Mouse (Mus musculus) stomach, embryonic 16.5 days (tissue): ENCODE results near the gene Zfhx3. TPM values are rescaled to one million over a fixed set of nuclear protein-coding genes. Genes with fewer than 3 reads are reported as not detected.

Experiments
- ATAC-seq: fragments of 200-750 bp; cut with Nextera tagmentation; 2 replicates; pipeline ENCODE4 v1.8.0; 2017; ENCODE audit warnings: moderate number of reproducible peaks, moderate TSS enrichment; ENCODE audit not compliant: insufficient read depth, low FRiP score
- H3K27ac ChIP-seq: fragments of 300-500 bp; sonication (generic); 2 replicates; pipeline ENCODE4 v1.5.1; 2014; ENCODE audit warnings: low read length
- H3K27me3 ChIP-seq: fragments of 300-500 bp; sonication (generic); 2 replicates; pipeline ENCODE4 v1.6.1; 2014; ENCODE audit warnings: low read length, control low read depth, mixed read lengths; ENCODE audit not compliant: control insufficient read depth, insufficient read depth
- H3K36me3 ChIP-seq: fragments of 300-500 bp; sonication (generic); 2 replicates; pipeline ENCODE4 v1.6.1; 2014; ENCODE audit warnings: low read length; ENCODE audit not compliant: control insufficient read depth, insufficient read depth
- H3K4me1 ChIP-seq: fragments of 300-500 bp; sonication (generic); 2 replicates; pipeline ENCODE4 v1.6.1; 2014; ENCODE audit warnings: low read length, control low read depth, mixed read lengths; ENCODE audit not compliant: control insufficient read depth, insufficient read depth
- H3K4me2 ChIP-seq: fragments of 300-500 bp; sonication (generic); 2 replicates; pipeline ENCODE4 v1.6.1; 2014; ENCODE audit warnings: low read depth, low read length, mixed read lengths
- H3K4me3 ChIP-seq: fragments of 300-500 bp; sonication (generic); replicated peaks from 2 replicates; pipeline ENCODE4 v1.5.1; 2014; ENCODE audit warnings: mild to moderate bottlenecking, low read length
- H3K9ac ChIP-seq: fragments of 300-500 bp; sonication (generic); 2 replicates; pipeline ENCODE4 v1.6.1; 2014; ENCODE audit warnings: low read length
- H3K9me3 ChIP-seq: fragments of 300-500 bp; sonication (generic); replicated peaks from 2 replicates; pipeline ENCODE4 v1.6.1; 2016; ENCODE audit warnings: low read length, control low read depth; ENCODE audit not compliant: control insufficient read depth
- WGBS: fragments of 180-500 bp; shearing (Covaris S2); extraction: QIAGEN DNeasy Blood & Tissue Kit; methylation state at CpG from one replicate; pipeline ENCODE4 v1.1.7; 2014; 5-methylcytosine and 5-hydroxymethylcytosine counted together
- polyA plus RNA-seq: library from polyadenylated mRNA; unstranded; fragments of >200 nt; fragmentation: Nextera tagmentation; extraction: Ambion mirVana; gene quantifications from 2 replicates; pipeline ENCODE4 v1.2.1, GENCODE M21; 2015

Zfhx3 gene
- polyA plus RNA-seq, 1 experiment from 2014 or later = 10.9 TPM

GRCm38 (mm10) chr8:108741651-108742050 is 799.2 kb downstream of the Zfhx3 start:
- 60% methylated on average over 4 of the region's 4 CpGs for WGBS
- Histone ChIP-seq H3K4me1 (peaks cover 38% of the 10 kb centered on the region), H3K9me3 (no peaks in the 10 kb centered on the region), H3K27me3 (no peaks in the 10 kb centered on the region), H3K36me3 (no peaks in the 10 kb centered on the region), H3K27ac (no peak overlapping the region), H3K4me2 (no peak overlapping the region), H3K4me3 (no peak overlapping the region), H3K9ac (0 out of 2 replicates have a peak overlapping the region, but pooled peaks have one; percentile 20)
- no peak for ATAC-seq

DNA sequence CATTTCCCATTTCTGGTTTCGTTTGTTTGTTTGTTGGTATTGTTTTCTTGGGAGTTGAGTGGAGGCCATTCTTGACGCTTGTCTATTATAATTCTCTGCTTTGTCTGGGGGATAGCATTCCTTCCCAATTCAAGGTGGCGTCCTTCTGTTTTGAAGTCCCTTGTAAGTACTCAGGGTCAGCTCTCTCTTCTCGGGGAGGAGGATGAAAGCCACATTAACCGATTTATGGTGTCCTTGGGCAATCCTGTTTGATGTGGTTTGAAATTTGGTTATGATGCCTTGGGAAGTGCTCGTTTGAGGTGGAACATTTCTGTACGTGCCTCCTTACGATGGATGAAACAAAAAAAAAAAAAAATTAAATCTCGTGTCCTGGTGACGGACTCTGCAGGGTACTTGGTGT is 800.0 kb downstream of the Zfhx3 start:
- Histone ChIP-seq H3K9ac (no peak overlapping the region), H3K27me3 (no peaks in the 10 kb centered on the region), H3K27ac (no peak overlapping the region), H3K36me3 (no peaks in the 10 kb centered on the region), H3K4me3 (no peak overlapping the region), H3K4me2 (no peak overlapping the region), H3K9me3 (no peaks in the 10 kb centered on the region), H3K4me1 (peaks cover 30% of the 10 kb centered on the region)
- 86% methylated on average over 10 of the region's 10 CpGs for WGBS
- ATAC-seq = no peak

GRCm38 (mm10) chr8:108743238-108743637 is 800.8 kb downstream of the Zfhx3 start:
- 0 out of 2 replicates have a peak, but pooled peaks have one; percentile 56 for ATAC-seq
- WGBS = 53% methylated on average over 7 of the region's 7 CpGs

DNA sequence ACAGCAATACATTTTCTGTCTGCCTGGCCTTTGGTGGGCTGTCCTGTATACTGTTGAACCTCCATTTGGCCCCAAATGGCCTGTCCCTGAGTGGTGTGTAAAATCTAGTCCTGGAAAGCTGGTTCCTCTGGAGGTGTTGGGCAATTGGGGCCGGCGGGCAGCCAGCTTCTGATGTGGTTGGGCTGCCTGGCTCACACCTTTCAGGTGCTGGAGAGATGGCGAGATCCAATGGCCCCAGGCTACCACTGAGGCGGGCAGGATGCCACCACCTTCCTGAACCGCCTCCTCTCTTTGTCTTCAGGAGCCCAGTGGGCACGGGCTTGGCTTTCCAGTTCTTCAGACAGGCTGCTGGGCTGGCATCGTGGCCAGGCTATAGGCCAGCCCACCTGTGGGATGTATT is 803.1 kb downstream of the Zfhx3 start:
- WGBS = 85% methylated on average over 7 of the region's 7 CpGs
- Histone ChIP-seq H3K9me3 (no peaks in the 10 kb centered on the region), H3K36me3 (no peaks in the 10 kb centered on the region), H3K4me2 (no peak overlapping the region), H3K27me3 (no peaks in the 10 kb centered on the region), H3K4me3 (no peak overlapping the region), H3K27ac (no peak overlapping the region), H3K4me1 (peaks cover 42% of the 10 kb centered on the region), H3K9ac (no peak overlapping the region)
- no peak for ATAC-seq

More at GRCm38 (mm10) chr8:108743238-108743637, 800.8 kb downstream of the Zfhx3 start:
- no peaks in the 10 kb centered on the region for H3K9me3 ChIP-seq
- no peak overlapping the region for H3K9ac ChIP-seq
- H3K27ac ChIP-seq = no peak overlapping the region
- H3K27me3 ChIP-seq = no peaks in the 10 kb centered on the region
- H3K4me1 ChIP-seq = peaks cover 34% of the 10 kb centered on the region
- H3K36me3 ChIP-seq = no peaks in the 10 kb centered on the region
- H3K4me2 ChIP-seq = no peak overlapping the region
- H3K4me3 ChIP-seq = no peak overlapping the region

GRCm38 (mm10) chr8:108748095-108748494 is 805.7 kb downstream of the Zfhx3 start:
- no peak overlapping the region for H3K4me2 ChIP-seq
- H3K27ac ChIP-seq = no peak overlapping the region
- peaks cover 29% of the 10 kb centered on the region for H3K4me1 ChIP-seq
- H3K9me3 ChIP-seq = no peaks in the 10 kb centered on the region
- WGBS = 55% methylated on average over 11 of the region's 11 CpGs
- H3K27me3 ChIP-seq = no peaks in the 10 kb centered on the region
- H3K9ac ChIP-seq = no peak overlapping the region
- no peaks in the 10 kb centered on the region for H3K36me3 ChIP-seq
- ATAC-seq = no peak
- no peak overlapping the region for H3K4me3 ChIP-seq

DNA sequence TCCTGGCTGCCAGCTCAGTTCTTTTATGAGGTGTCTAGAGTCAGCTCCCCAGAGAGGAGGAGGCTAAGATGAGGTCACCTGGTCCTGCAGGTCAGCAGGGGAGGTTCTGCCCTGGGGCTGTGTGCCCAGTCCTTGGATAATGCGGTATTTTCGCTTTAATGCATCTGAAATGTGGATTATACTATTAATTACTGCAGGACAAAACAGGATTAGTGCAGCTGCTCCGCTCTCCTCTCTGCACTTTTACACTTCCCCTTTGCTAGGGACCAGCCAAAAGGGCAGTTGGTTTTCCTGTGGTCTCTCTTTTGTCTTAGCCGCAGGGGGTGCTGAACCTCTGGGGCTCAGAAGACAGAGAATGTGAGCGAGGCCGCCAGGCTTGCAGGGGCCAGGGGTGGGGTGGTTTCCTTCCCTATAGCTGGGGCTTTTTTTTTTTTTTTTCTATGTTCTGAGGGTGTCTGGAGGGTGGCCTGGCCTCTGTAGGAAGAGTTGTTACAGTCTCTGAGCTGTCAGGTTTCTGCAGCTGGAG is 806.5 kb downstream of the Zfhx3 start:
- H3K27ac ChIP-seq = peak overlapping the region; percentile 62; the same call in 1 of the 2 replicates
- 20% methylated on average over 6 of the region's 6 CpGs for WGBS

GRCm38 (mm10) chr8:108750806-108751205 is 808.4 kb downstream of the Zfhx3 start:
- H3K4me1 ChIP-seq = peaks cover 28% of the 10 kb centered on the region
- no peak overlapping the region for H3K4me2 ChIP-seq
- H3K4me3 ChIP-seq = no peak overlapping the region
- H3K9me3 ChIP-seq = no peaks in the 10 kb centered on the region
- ATAC-seq = no peak
- H3K36me3 ChIP-seq = no peaks in the 10 kb centered on the region
- no peak overlapping the region for H3K9ac ChIP-seq
- H3K27ac ChIP-seq = no peak overlapping the region
- 85% methylated on average over 9 of the region's 9 CpGs for WGBS
- H3K27me3 ChIP-seq = no peaks in the 10 kb centered on the region

More for the DNA sequence above, 806.5 kb downstream of the Zfhx3 start:
- Histone ChIP-seq H3K4me1 (peaks cover 23% of the 10 kb centered on the region), H3K36me3 (no peaks in the 10 kb centered on the region), H3K9me3 (no peaks in the 10 kb centered on the region), H3K27me3 (no peaks in the 10 kb centered on the region), H3K4me2 (no peak overlapping the region), H3K9ac (peak overlapping the region; percentile 37; the same call in 1 of the 2 replicates), H3K4me3 (no peak overlapping the region)
- ATAC-seq = 0 out of 2 replicates have a peak, but pooled peaks have one; percentile 8

GRCm38 (mm10) chr8:108754556-108754955 is 812.1 kb downstream of the Zfhx3 start:
- no peaks in the 10 kb centered on the region for H3K36me3 ChIP-seq
- no peaks in the 10 kb centered on the region for H3K27me3 ChIP-seq
- 68% methylated on average over 6 of the region's 6 CpGs for WGBS
- H3K4me1 ChIP-seq = peaks cover 27% of the 10 kb centered on the region
- H3K27ac ChIP-seq = no peak overlapping the region
- H3K9me3 ChIP-seq = no peaks in the 10 kb centered on the region
- H3K9ac ChIP-seq = no peak overlapping the region
- ATAC-seq = no peak; the same call in 1 of the 2 replicates
- no peak overlapping the region for H3K4me3 ChIP-seq
- H3K4me2 ChIP-seq = no peak overlapping the region

GRCm38 (mm10) chr8:108755400-108756325 is 813.2 kb downstream of the Zfhx3 start:
- H3K9me3 ChIP-seq = no peaks in the 10 kb centered on the region
- peak; percentile 57; the same call in 1 of the 2 replicates for ATAC-seq
- H3K4me3 ChIP-seq = no peak overlapping the region
- peaks cover 27% of the 10 kb centered on the region for H3K4me1 ChIP-seq
- no peak overlapping the region for H3K4me2 ChIP-seq
- no peaks in the 10 kb centered on the region for H3K36me3 ChIP-seq
- 63% methylated on average over 19 of the region's 19 CpGs for WGBS
- H3K27me3 ChIP-seq = no peaks in the 10 kb centered on the region
- peak overlapping the region; percentile 43 for H3K27ac ChIP-seq
- peak overlapping the region; percentile 39; the same call in 1 of the 2 replicates for H3K9ac ChIP-seq
